Mouse (Mus musculus): ENCODE results near the gene Icam4. TPM values are rescaled to one million over a fixed set of nuclear protein-coding genes. Genes with fewer than 3 reads are reported as not detected.

The Icam4 gene
- polyA plus RNA-seq, 1 experiment from 2014 or later, result 5.1 TPM

GRCm38 (mm10) chr9:21015571-21016130 lies 13.5 kb upstream of the Icam4 start, which contains the start of gene Icam1:
Icam1 (plus strand) TSS chr9:21015985.
- Histone ChIP-seq H3K4me3 (peak within 1 kb of the TSS; percentile 49), H3K9me3 (no peaks in the 10 kb centered on the region), H3K27ac (replicated peaks) (peak within 1 kb of the TSS; percentile 51; the same call in 1 of the 2 replicates), H3K36me3 (replicated peaks) (no peaks in the 10 kb centered on the region), H3K27me3 (replicated peaks; ENCODE audit: low read depth, poor library complexity, severe bottlenecking) (peaks cover 71% of the 10 kb centered on the region), H3K4me1 (peaks cover 30% of the 10 kb centered on the region)
- peak; percentile 57 for DNase-seq (ENCODE audit: low spot score)
- 1% methylated on average over 30 of the region's 30 CpGs for WGBS

GRCm38 (mm10) chr9:21016331-21017176 lies 12.6 kb upstream of the Icam4 start:
- Histone ChIP-seq H3K27ac (replicated peaks) (no peak overlapping the region; the same call in 1 of the 2 replicates), H3K4me3 (peak overlapping the region; percentile 49), H3K9me3 (no peaks in the 10 kb centered on the region), H3K36me3 (replicated peaks) (no peaks in the 10 kb centered on the region), H3K4me1 (peaks cover 30% of the 10 kb centered on the region), H3K27me3 (replicated peaks; ENCODE audit: low read depth, poor library complexity, severe bottlenecking) (peaks cover 71% of the 10 kb centered on the region)
- 6% methylated on average over 17 of the region's 17 CpGs for WGBS
- no peak for DNase-seq (ENCODE audit: low spot score)

- no peak for DNase-seq (ENCODE audit: low spot score)
- Histone ChIP-seq H3K27ac (replicated peaks) (no peak overlapping the region), H3K4me3 (peak overlapping the region; percentile 49), H3K27me3 (replicated peaks; ENCODE audit: low read depth, poor library complexity, severe bottlenecking) (peaks cover 76% of the 10 kb centered on the region), H3K36me3 (replicated peaks) (no peaks in the 10 kb centered on the region), H3K9me3 (no peaks in the 10 kb centered on the region), H3K4me1 (peaks cover 27% of the 10 kb centered on the region)
- 35% methylated on average over 4 of the region's 4 CpGs for WGBS
These were observed 12.0 kb upstream of the Icam4 start for GRCm38 (mm10) chr9:21017177-21017575.

- DNase-seq (ENCODE audit: low spot score), result no peak
- Histone ChIP-seq H3K36me3 (replicated peaks) (no peaks in the 10 kb centered on the region), H3K4me1 (peaks cover 25% of the 10 kb centered on the region), H3K9me3 (no peaks in the 10 kb centered on the region), H3K27ac (replicated peaks) (no peak overlapping the region), H3K4me3 (no peak overlapping the region), H3K27me3 (replicated peaks; ENCODE audit: low read depth, poor library complexity, severe bottlenecking) (peaks cover 70% of the 10 kb centered on the region)
- 74% methylated on average over 2 of the region's 2 CpGs for WGBS
These were observed 10.6 kb upstream of the Icam4 start for GRCm38 (mm10) chr9:21018600-21018999.

- Histone ChIP-seq H3K27me3 (replicated peaks; ENCODE audit: low read depth, poor library complexity, severe bottlenecking) (peaks cover 56% of the 10 kb centered on the region), H3K36me3 (replicated peaks) (no peaks in the 10 kb centered on the region), H3K4me1 (peaks cover 7% of the 10 kb centered on the region), H3K4me3 (no peak overlapping the region), H3K9me3 (no peaks in the 10 kb centered on the region), H3K27ac (replicated peaks) (no peak overlapping the region)
- no peak for DNase-seq (ENCODE audit: low spot score)
- WGBS, result 72% methylated on average over 3 of the region's 3 CpGs
These were observed 7.8 kb upstream of the Icam4 start for GRCm38 (mm10) chr9:21021363-21021762.

- Histone ChIP-seq H3K4me1 (peaks cover under 1% of the 10 kb centered on the region; the same call in 1 of the 2 replicates), H3K9me3 (no peaks in the 10 kb centered on the region), H3K4me3 (no peak overlapping the region), H3K27ac (replicated peaks) (no peak overlapping the region), H3K36me3 (replicated peaks) (no peaks in the 10 kb centered on the region), H3K27me3 (replicated peaks; ENCODE audit: low read depth, poor library complexity, severe bottlenecking) (peaks cover 56% of the 10 kb centered on the region)
- no peak for DNase-seq (ENCODE audit: low spot score)
- WGBS, result 65% methylated on average over 6 of the region's 6 CpGs
These were observed 6.9 kb upstream of the Icam4 start for GRCm38 (mm10) chr9:21022288-21022687.

- DNase-seq (ENCODE audit: low spot score), result no peak
- WGBS, result 84% methylated on average over 1 of the region's 1 CpGs
- Histone ChIP-seq H3K4me1 (no peaks in the 10 kb centered on the region), H3K4me3 (no peak overlapping the region), H3K9me3 (no peaks in the 10 kb centered on the region), H3K27me3 (replicated peaks; ENCODE audit: low read depth, poor library complexity, severe bottlenecking) (peaks cover 56% of the 10 kb centered on the region), H3K27ac (replicated peaks) (no peak overlapping the region), H3K36me3 (replicated peaks) (no peaks in the 10 kb centered on the region)
These were observed 6.4 kb upstream of the Icam4 start for GRCm38 (mm10) chr9:21022726-21023125.

- Histone ChIP-seq H3K9me3 (no peaks in the 10 kb centered on the region), H3K4me3 (no peak overlapping the region), H3K27me3 (replicated peaks; ENCODE audit: low read depth, poor library complexity, severe bottlenecking) (peaks cover 59% of the 10 kb centered on the region), H3K4me1 (peaks cover 21% of the 10 kb centered on the region), H3K27ac (replicated peaks) (no peak overlapping the region), H3K36me3 (replicated peaks) (no peaks in the 10 kb centered on the region)
- no peak for DNase-seq (ENCODE audit: low spot score)
- 74% methylated on average over 19 of the region's 19 CpGs for WGBS
These were observed 3.8 kb upstream of the Icam4 start for GRCm38 (mm10) chr9:21025258-21025810.

GRCm38 (mm10) chr9:21026849-21027248 lies 2.3 kb upstream of the Icam4 start:
- H3K27me3 ChIP-seq (replicated peaks; ENCODE audit: low read depth, poor library complexity, severe bottlenecking), result peaks cover 72% of the 10 kb centered on the region
- WGBS, result 82% methylated on average over 12 of the region's 12 CpGs
- no peak for DNase-seq (ENCODE audit: low spot score)
- H3K4me3 ChIP-seq, result 0 out of 2 replicates have a peak overlapping the region, but pooled peaks have one; percentile 1
- H3K36me3 ChIP-seq (replicated peaks), result no peaks in the 10 kb centered on the region
- peaks cover 35% of the 10 kb centered on the region for H3K4me1 ChIP-seq
- H3K9me3 ChIP-seq, result no peaks in the 10 kb centered on the region
- H3K27ac ChIP-seq (replicated peaks), result no peak overlapping the region

GRCm38 (mm10) chr9:21027774-21028290 lies 1.3 kb upstream of the Icam4 start:
- H3K27ac ChIP-seq (replicated peaks), result no peak overlapping the region
- peaks cover 79% of the 10 kb centered on the region for H3K27me3 ChIP-seq (replicated peaks; ENCODE audit: low read depth, poor library complexity, severe bottlenecking)
- WGBS, result 67% methylated on average over 8 of the region's 8 CpGs
- peaks cover 45% of the 10 kb centered on the region for H3K4me1 ChIP-seq
- H3K9me3 ChIP-seq, result no peaks in the 10 kb centered on the region
- no peak overlapping the region for H3K4me3 ChIP-seq
- H3K36me3 ChIP-seq (replicated peaks), result no peaks in the 10 kb centered on the region
- no peak for DNase-seq (ENCODE audit: low spot score)

GRCm38 (mm10) chr9:21028560-21029110 lies 538 bp upstream of the Icam4 start:
- no peaks in the 10 kb centered on the region for H3K36me3 ChIP-seq (replicated peaks)
- no peak for DNase-seq (ENCODE audit: low spot score)
- H3K27me3 ChIP-seq (replicated peaks; ENCODE audit: low read depth, poor library complexity, severe bottlenecking), result peaks cover 87% of the 10 kb centered on the region
- H3K4me3 ChIP-seq, result 0 out of 2 replicates have a peak overlapping the region, but pooled peaks have one; percentile 57
- 72% methylated on average over 6 of the region's 6 CpGs for WGBS
- no peaks in the 10 kb centered on the region for H3K9me3 ChIP-seq
- H3K4me1 ChIP-seq, result peaks cover 53% of the 10 kb centered on the region
- no peak overlapping the region for H3K27ac ChIP-seq (replicated peaks)

GRCm38 (mm10) chr9:21030055-21030600 lies 955 bp downstream of the Icam4 start:
- Histone ChIP-seq H3K27me3 (replicated peaks; ENCODE audit: low read depth, poor library complexity, severe bottlenecking) (peaks cover 100% of the 10 kb centered on the region), H3K4me3 (peak overlapping the region; percentile 57), H3K4me1 (peaks cover 63% of the 10 kb centered on the region), H3K9me3 (no peaks in the 10 kb centered on the region), H3K36me3 (replicated peaks) (no peaks in the 10 kb centered on the region), H3K27ac (replicated peaks) (no peak overlapping the region)
- 21% methylated on average over 22 of the region's 22 CpGs for WGBS
- DNase-seq (ENCODE audit: low spot score), result no peak
